Mouse (Mus musculus) limb, embryonic 14.5 days (tissue): ENCODE measurements at regions not wholly inside any gene's neighbourhood (a gene's known extent, or its start where the extent isn't known, plus 50 kb on each side); places are given as distances from the start of the nearest gene placed in this dataset.

Experiments used
- ATAC-seq: fragments of 200-750 bp; cut with Nextera tagmentation; 2 replicates; pipeline ENCODE4 v1.8.0; 2017; ENCODE audit warnings: low read depth, moderate number of reproducible peaks, moderate TSS enrichment; ENCODE audit not compliant: low FRiP score
- DNase-seq: peaks from one replicate; pipeline ENCODE4 v3.0.0-alpha.2; 2015; ENCODE audit warnings: low spot score
- H3K27ac ChIP-seq: fragments of 300-500 bp; sonication (generic); replicated peaks from 2 replicates; pipeline ENCODE4 v1.5.1; 2014; ENCODE audit warnings: low read depth, mild to moderate bottlenecking, low read length, moderate library complexity, mixed read lengths
- H3K27me3 ChIP-seq: fragments of 300-500 bp; sonication (generic); 2 replicates; pipeline ENCODE4 v1.6.1; 2014; ENCODE audit warnings: low read length, mixed read lengths; ENCODE audit not compliant: control insufficient read depth, insufficient read depth
- H3K36me3 ChIP-seq: fragments of 300-500 bp; sonication (generic); 2 replicates; pipeline ENCODE4 v1.6.1; 2014; ENCODE audit warnings: mild to moderate bottlenecking, low read length, moderate library complexity, mixed read lengths; ENCODE audit not compliant: control insufficient read depth, insufficient read depth
- H3K4me1 ChIP-seq: fragments of 300-500 bp; sonication (generic); 2 replicates; pipeline ENCODE4 v1.6.1; 2014; ENCODE audit warnings: antibody characterized with exemption, low read length, mixed read lengths; ENCODE audit not compliant: control insufficient read depth, insufficient read depth
- H3K4me2 ChIP-seq: fragments of 300-500 bp; sonication (generic); replicated peaks from 2 replicates; pipeline ENCODE4 v1.6.1; 2014; ENCODE audit warnings: low read depth, mild to moderate bottlenecking, low read length, moderate library complexity; ENCODE audit not compliant: severe bottlenecking
- H3K4me3 ChIP-seq: fragments of 300-500 bp; sonication (generic); replicated peaks from 2 replicates; pipeline ENCODE4 v1.5.1; 2014; ENCODE audit warnings: low read length
- H3K9ac ChIP-seq: fragments of 300-500 bp; sonication (generic); 2 replicates; pipeline ENCODE4 v1.6.1; 2014; ENCODE audit warnings: mild to moderate bottlenecking, low read depth, low read length, moderate library complexity; ENCODE audit not compliant: severe bottlenecking
- H3K9me3 ChIP-seq: fragments of 300-500 bp; sonication (generic); 2 replicates; pipeline ENCODE4 v1.6.1; 2016; ENCODE audit warnings: low read length; ENCODE audit not compliant: control insufficient read depth
- POLR2A ChIP-seq: fragments of 200-500 bp; IDR thresholded peaks from 2 replicates; pipeline ENCODE4 v1.8.0; 2012; ENCODE audit warnings: inconsistent platforms, mild to moderate bottlenecking, moderate library complexity, borderline replicate concordance; ENCODE audit not compliant: insufficient read depth, insufficient read length; ENCODE audit errors: extremely low read depth
- WGBS: fragments of 180-500 bp; shearing (Covaris S2); extraction: QIAGEN DNeasy Blood & Tissue Kit; methylation state at CpG from one replicate; pipeline ENCODE4 v1.1.7; 2014; 5-methylcytosine and 5-hydroxymethylcytosine counted together

GRCm38 (mm10) chr7:111227082-111227481 is 144.3 kb upstream of the Eif4g2 start:
- Histone ChIP-seq H3K4me2 (no peak overlapping the region), H3K9ac (no peak overlapping the region), H3K9me3 (no peaks in the 10 kb centered on the region), H3K4me3 (no peak overlapping the region), H3K4me1 (no peaks in the 10 kb centered on the region), H3K36me3 (no peaks in the 10 kb centered on the region), H3K27ac (no peak overlapping the region), H3K27me3 (no peaks in the 10 kb centered on the region)
- DNase-seq: no peak
- no peak for TF ChIP-seq POLR2A
- WGBS: 74% methylated on average over 3 of the region's 3 CpGs
- ATAC-seq: no peak

- H3K9me3 ChIP-seq: no peaks in the 10 kb centered on the region
- WGBS: 83% methylated on average over 1 of the region's 1 CpGs
- H3K27me3 ChIP-seq: no peaks in the 10 kb centered on the region
- H3K4me2 ChIP-seq: no peak overlapping the region
- DNase-seq: no peak
- no peaks in the 10 kb centered on the region for H3K4me1 ChIP-seq
- no peak overlapping the region for H3K9ac ChIP-seq
- ATAC-seq: no peak
- TF ChIP-seq POLR2A: no peak
- H3K4me3 ChIP-seq: no peak overlapping the region
- H3K27ac ChIP-seq: no peak overlapping the region
- H3K36me3 ChIP-seq: no peaks in the 10 kb centered on the region
These were observed 143.3 kb upstream of the Eif4g2 start for GRCm38 (mm10) chr7:111226026-111226656.

- H3K4me2 ChIP-seq: no peak overlapping the region
- peaks cover 3% of the 10 kb centered on the region; the same call in 1 of the 2 replicates for H3K9me3 ChIP-seq
- ATAC-seq (no peak), DNase-seq (no peak)
- no peak overlapping the region for H3K27ac ChIP-seq
- WGBS: 71% methylated on average over 5 of the region's 5 CpGs
- no peak for TF ChIP-seq POLR2A
- H3K36me3 ChIP-seq: no peaks in the 10 kb centered on the region
- no peak overlapping the region for H3K4me3 ChIP-seq
- H3K27me3 ChIP-seq: no peaks in the 10 kb centered on the region
- H3K9ac ChIP-seq: no peak overlapping the region
- 0 out of 2 replicates have a peak, but pooled peaks cover 5% of the 10 kb centered on the region for H3K4me1 ChIP-seq
These were observed 132.8 kb upstream of the Eif4g2 start for GRCm38 (mm10) chr7:111215586-111215985.

GRCm38 (mm10) chr7:111214226-111214906 is 131.5 kb upstream of the Eif4g2 start:
- Histone ChIP-seq H3K4me3 (no peak overlapping the region), H3K4me2 (no peak overlapping the region), H3K9ac (no peak overlapping the region), H3K36me3 (no peaks in the 10 kb centered on the region), H3K27ac (no peak overlapping the region), H3K4me1 (0 out of 2 replicates have a peak, but pooled peaks cover 5% of the 10 kb centered on the region), H3K9me3 (peaks cover under 1% of the 10 kb centered on the region; the same call in 1 of the 2 replicates), H3K27me3 (no peaks in the 10 kb centered on the region)
- WGBS: 84% methylated on average over 6 of the region's 6 CpGs
- no peak for TF ChIP-seq POLR2A
- ATAC-seq (no peak), DNase-seq (no peak)

- Histone ChIP-seq H3K4me1 (0 out of 2 replicates have a peak, but pooled peaks cover 5% of the 10 kb centered on the region), H3K27ac (no peak overlapping the region), H3K9me3 (no peaks in the 10 kb centered on the region), H3K4me3 (no peak overlapping the region), H3K4me2 (no peak overlapping the region), H3K27me3 (no peaks in the 10 kb centered on the region), H3K36me3 (no peaks in the 10 kb centered on the region), H3K9ac (no peak overlapping the region)
- DNase-seq: no peak
- ATAC-seq: no peak
- no peak for TF ChIP-seq POLR2A
- 83% methylated on average over 5 of the region's 5 CpGs for WGBS
These were observed 129.4 kb upstream of the Eif4g2 start for GRCm38 (mm10) chr7:111212188-111212587.
